Mouse (Mus musculus) spleen, adult 2 months (tissue): ENCODE measurements around the gene Gm10401.

ENCODE experiments used
- CTCF ChIP-seq: fragments of 200-500 bp; IDR thresholded peaks from 2 replicates; pipeline ENCODE4 v1.5.1; 2011; ENCODE audit warnings: mild to moderate bottlenecking, inconsistent platforms; ENCODE audit not compliant: insufficient read depth, insufficient read length, insufficient replicate concordance; ENCODE audit errors: extremely low read depth
- POLR2A ChIP-seq: fragments of 200-500 bp; IDR thresholded peaks from 2 replicates; pipeline ENCODE4 v1.6.1; 2011; ENCODE audit warnings: low read depth, low read length, inconsistent platforms

GRCm38 (mm10) chr5:115085675-115086074 lies 12.4 kb downstream of the Gm10401 start:
- TF ChIP-seq POLR2A (no peak), CTCF (no peak)
